Mouse (Mus musculus) ES-E14 (cell line): ENCODE results near the gene Snrpd2. TPM values are rescaled to one million over a fixed set of nuclear protein-coding genes. Genes with fewer than 3 reads are reported as not detected.

ENCODE experiments used
- DNase-seq: peaks from one replicate; pipeline ENCODE4 v3.0.0-alpha.2; 2013; ENCODE audit warnings: low read depth, low spot score
- H3K27ac ChIP-seq: 2 replicates; pipeline ENCODE4 v1.5.1; 2012; ENCODE audit warnings: low read depth, mild to moderate bottlenecking, low read length, moderate library complexity, mixed read lengths; ENCODE audit not compliant: poor library complexity, insufficient read depth, severe bottlenecking
- H3K36me3 ChIP-seq: 2 replicates; pipeline ENCODE4 v1.6.1; 2012; ENCODE audit warnings: mild to moderate bottlenecking, low read length, moderate library complexity, mixed read lengths; ENCODE audit not compliant: control insufficient read depth, poor library complexity, insufficient read depth, severe bottlenecking
- H3K4me1 ChIP-seq, 2 experiments: fragments of 150-350 bp in 1 of 2; sonication (generic) in 1 of 2; 2 replicates each; pipeline ENCODE4 v1.6.1; 2012; ENCODE audit warnings: low read length in 2 of 2, mild to moderate bottlenecking in 1 of 2, mixed read lengths in 1 of 2; ENCODE audit not compliant: control insufficient read depth in 2 of 2, insufficient read depth in 2 of 2, poor library complexity in 1 of 2
- H3K4me3 ChIP-seq, 2 experiments: fragments of 150-350 bp in 1 of 2; sonication (generic) in 1 of 2; 2 replicates each; pipeline ENCODE4 v1.5.1; 2012; ENCODE audit warnings: low read length in 2 of 2, low read depth in 1 of 2, mild to moderate bottlenecking in 1 of 2, mixed read lengths in 1 of 2; ENCODE audit not compliant: insufficient read depth in 1 of 2, poor library complexity in 1 of 2, severe bottlenecking in 1 of 2
- H3K9ac ChIP-seq: 2 replicates; pipeline ENCODE4 v1.6.1; 2012; ENCODE audit warnings: low read depth, mild to moderate bottlenecking, low read length, mixed read lengths; ENCODE audit not compliant: poor library complexity, insufficient read depth, severe bottlenecking
- H3K9me3 ChIP-seq: fragments of 150-350 bp; sonication (generic); 2 replicates; pipeline ENCODE4 v1.6.1; 2012; ENCODE audit warnings: low read depth, mild to moderate bottlenecking, low read length; ENCODE audit not compliant: control insufficient read depth, insufficient read depth
- CHD2 ChIP-seq: IDR thresholded peaks from 2 replicates; pipeline ENCODE4 v1.6.1; 2014; ENCODE audit warnings: mild to moderate bottlenecking, low read depth, low read length, inconsistent platforms
- HCFC1 ChIP-seq: IDR thresholded peaks from 2 replicates; pipeline ENCODE4 v1.6.1; 2012; ENCODE audit warnings: low read length, inconsistent platforms, borderline replicate concordance; ENCODE audit not compliant: insufficient read depth
- MAFK ChIP-seq: IDR thresholded peaks from 2 replicates; pipeline ENCODE4 v1.6.1; 2014; ENCODE audit warnings: mild to moderate bottlenecking, low read depth, low read length, inconsistent platforms; ENCODE audit not compliant: insufficient read depth
- ZC3H11A ChIP-seq: IDR thresholded peaks from 2 replicates; pipeline ENCODE4 v1.6.1; 2012; ENCODE audit warnings: low read depth, mild to moderate bottlenecking, inconsistent platforms, low read length, borderline replicate concordance
- ZNF384 ChIP-seq: IDR thresholded peaks from 2 replicates; pipeline ENCODE4 v1.6.1; 2012; ENCODE audit warnings: low read depth, low read length, inconsistent platforms
- in situ Hi-C, 2 experiments: fragments of 600-800 bp; cut with MboI; formaldehyde crosslinking; loops; one replicate each; pipeline ENCODE4 v1.15.1; 2025; ENCODE audit warnings: low sequenced_read_pairs in 2 of 2, inconsistent platforms in 1 of 2; ENCODE audit not compliant: unreplicated experiment in 2 of 2
- total RNA-seq: library from RNA; depleted of rRNA; stranded (reverse); fragments of 300-350 nt; gene quantifications from 2 replicates; pipeline ENCODE4 v1.2.3, GENCODE M21; 2012

The Snrpd2 gene
- total RNA-seq, 1 experiment, result 355 TPM

DNA sequence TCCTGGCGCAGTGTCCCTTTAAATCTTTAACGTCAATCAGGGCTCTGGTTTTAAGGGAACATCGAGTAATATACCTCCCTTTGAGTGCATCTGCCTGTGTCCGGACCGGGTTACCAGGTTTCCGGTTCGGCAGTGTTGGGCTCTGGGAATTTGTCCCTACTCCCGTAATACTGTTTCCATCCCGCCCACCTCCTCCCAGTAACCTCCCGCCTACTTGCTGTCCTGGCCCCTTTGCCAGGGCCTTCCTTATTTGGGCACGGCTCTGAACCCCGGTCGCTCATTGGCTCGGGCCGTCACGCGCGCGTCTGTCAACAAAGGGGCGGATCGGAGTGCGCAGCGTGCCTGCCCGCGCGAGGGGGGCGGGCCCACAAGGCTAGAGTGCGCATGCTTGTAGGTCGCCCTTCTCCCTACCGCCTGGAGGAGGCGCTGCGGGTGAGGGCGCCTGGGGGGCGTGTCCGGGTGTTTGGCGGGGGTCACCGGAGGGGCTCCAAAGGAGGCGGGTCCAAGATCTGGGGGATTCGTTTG, 18.1 kb upstream of the Snrpd2 start:
- TF ChIP-seq CHD2 (0 out of 2 replicates have a peak, but pooled peaks have one; percentile 42), ZNF384 (no peak), HCFC1 (peak; percentile 73; the same call in 1 of the 2 replicates)
- Histone ChIP-seq H3K9ac (peak overlapping the region; percentile 48; the same call in 1 of the 2 replicates), H3K27ac (no peak overlapping the region), H3K9me3 (no peaks in the 10 kb centered on the region), H3K4me3 (peak overlapping the region; percentile 35 to 70), H3K4me1 (peaks cover 5 to 10% of the 10 kb centered on the region in 2 experiments; a peak in 1 of 4 replicates), H3K36me3 (peaks cover 4% of the 10 kb centered on the region; the same call in 1 of the 2 replicates)
- in situ Hi-C loops, result no loop called here
- peak; percentile 96 for DNase-seq

DNA sequence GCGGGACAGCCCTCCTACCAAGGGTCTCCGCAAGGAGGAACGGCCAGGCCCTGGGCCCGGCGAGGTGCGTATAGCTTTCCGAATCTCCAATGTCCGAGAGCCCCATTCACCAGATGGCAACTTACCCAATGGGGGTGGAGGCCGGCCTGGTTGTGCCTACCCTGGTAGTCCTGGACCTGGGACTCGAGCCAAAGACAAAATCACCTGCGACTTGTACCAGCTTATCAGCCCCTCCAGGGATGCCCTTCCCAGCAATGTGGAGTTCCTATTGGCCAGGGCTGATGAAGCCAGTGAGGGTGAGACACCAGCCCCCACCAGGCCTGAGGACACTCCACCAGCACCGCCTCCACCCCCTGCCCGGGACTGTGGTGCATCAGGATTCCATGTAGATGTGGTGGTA, 13.4 kb upstream of the Snrpd2 start:
- no peak for TF ChIP-seq MAFK
- TF ChIP-seq CHD2, result no peak
- TF ChIP-seq HCFC1, result no peak
- TF ChIP-seq ZC3H11A, result no peak
- TF ChIP-seq ZNF384, result no peak
- peaks cover 2 to 23% of the 10 kb centered on the region in 2 experiments; a peak in 2 of 4 replicates for H3K4me1 ChIP-seq
- peaks cover 16% of the 10 kb centered on the region; the same call in 1 of the 2 replicates for H3K36me3 ChIP-seq
- H3K4me3 ChIP-seq, result no peak overlapping the region; a peak in 1 of 4 replicates
- no peaks in the 10 kb centered on the region for H3K9me3 ChIP-seq
- no peak overlapping the region for H3K27ac ChIP-seq
- no peak for DNase-seq
- in situ Hi-C loops, result no loop called here
- peak overlapping the region; percentile 42; the same call in 1 of the 2 replicates for H3K9ac ChIP-seq

DNA sequence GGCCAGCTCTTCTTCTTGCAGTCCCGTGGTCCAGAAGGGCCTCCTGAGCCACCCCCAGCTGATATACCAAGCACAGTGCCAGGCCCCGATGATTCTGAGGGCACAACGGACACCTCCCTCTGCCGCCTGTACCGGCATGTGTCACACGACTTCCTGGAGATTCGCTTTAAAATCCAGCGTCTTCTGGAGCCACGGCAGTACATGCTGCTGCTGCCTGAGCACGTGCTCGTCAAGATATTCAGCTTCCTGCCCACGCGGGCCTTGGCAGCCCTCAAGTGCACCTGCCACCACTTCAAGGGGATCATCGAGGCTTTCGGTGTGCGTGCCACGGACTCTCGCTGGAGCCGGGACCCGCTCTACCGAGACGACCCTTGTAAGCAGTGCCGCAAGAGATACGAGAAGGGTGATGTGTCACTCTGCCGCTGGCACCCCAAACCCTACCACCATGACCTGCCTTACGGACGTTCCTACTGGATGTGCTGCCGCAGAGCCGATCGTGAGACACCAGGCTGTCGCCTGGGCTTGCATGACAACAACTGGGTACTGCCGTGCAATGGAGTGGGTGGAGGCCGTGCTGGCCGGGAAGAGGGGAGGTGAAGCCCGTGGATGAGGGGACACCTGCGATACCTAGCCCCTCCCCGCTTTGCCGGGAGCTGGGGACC, 12.7 kb upstream of the Snrpd2 start:
- Histone ChIP-seq H3K9me3 (no peaks in the 10 kb centered on the region), H3K4me3 (peak overlapping the region in 1 of 2 experiments; percentile 26; a peak in 2 of 4 replicates), H3K36me3 (peaks cover 16% of the 10 kb centered on the region; the same call in 1 of the 2 replicates), H3K9ac (peak overlapping the region; percentile 42), H3K4me1 (peaks cover 2 to 23% of the 10 kb centered on the region in 2 experiments; a peak in 2 of 4 replicates), H3K27ac (no peak overlapping the region)
- in situ Hi-C loops, result no loop called here
- TF ChIP-seq ZNF384 (no peak), HCFC1 (no peak), ZC3H11A (no peak), CHD2 (no peak), MAFK (no peak)
- DNase-seq, result no peak

DNA sequence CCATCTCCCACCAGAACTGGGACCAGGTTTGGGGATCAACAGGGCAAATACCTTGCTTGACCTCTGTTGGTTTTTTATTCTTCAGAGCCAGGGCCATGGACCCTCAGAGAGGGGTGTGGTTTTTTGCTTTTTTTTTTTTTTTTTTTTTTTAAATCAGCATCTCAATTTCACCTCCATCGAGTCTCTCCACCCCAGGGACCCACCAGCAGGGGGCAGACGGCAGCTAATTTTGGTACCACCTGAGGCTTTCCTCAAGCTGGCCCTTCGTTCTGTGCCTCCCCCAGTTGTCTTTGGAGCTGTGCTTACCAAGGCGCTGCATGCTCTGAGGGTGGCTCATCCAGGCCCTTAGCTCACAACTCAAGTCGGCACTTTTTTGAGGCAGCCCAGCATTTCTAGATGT, 12.1 kb upstream of the Snrpd2 start:
- DNase-seq, result no peak
- peaks cover 16% of the 10 kb centered on the region; the same call in 1 of the 2 replicates for H3K36me3 ChIP-seq
- in situ Hi-C loops, result no loop called here

More for the DNA sequence above, 12.1 kb upstream of the Snrpd2 start:
- no peak overlapping the region for H3K4me3 ChIP-seq
- H3K9me3 ChIP-seq, result no peaks in the 10 kb centered on the region
- peak; percentile 94 for TF ChIP-seq ZNF384
- TF ChIP-seq HCFC1, result no peak
- H3K4me1 ChIP-seq, result peaks cover 0 to 21% of the 10 kb centered on the region in 2 experiments; a peak in 2 of 4 replicates
- 0 out of 2 replicates have a peak overlapping the region, but pooled peaks have one; percentile 42 for H3K9ac ChIP-seq
- H3K27ac ChIP-seq, result no peak overlapping the region
